Mouse (Mus musculus) bone marrow, adult 2 months (tissue): ENCODE measurements around the gene Kpna2.

Experiments used
- CTCF ChIP-seq: fragments of 200-500 bp; IDR thresholded peaks from 2 replicates; pipeline ENCODE4 v1.5.1; 2011; ENCODE audit warnings: low read length, control low read depth; ENCODE audit not compliant: control insufficient read depth, insufficient read depth
- POLR2A ChIP-seq: fragments of 200-500 bp; IDR thresholded peaks from 2 replicates; pipeline ENCODE4 v1.6.1; 2011; ENCODE audit warnings: low read depth, mild to moderate bottlenecking, control low read depth, low read length, borderline replicate concordance; ENCODE audit not compliant: control insufficient read depth

GRCm38 (mm10) chr11:106959121-106959520 lies 40.2 kb downstream of the Kpna2 start:
- TF ChIP-seq POLR2A (no peak), CTCF (no peak)
